Mouse (Mus musculus): ENCODE results near the gene Slc3a2. TPM values are rescaled to one million over a fixed set of nuclear protein-coding genes. Genes with fewer than 3 reads are reported as not detected.
A peak's percentile ranks its signal among the peaks of the same experiment; 100 is the strongest.
"Not testable (repeated sequence)": the region's sequence is repeated elsewhere in the genome, so short reads cannot be mapped to it uniquely, and the experiment has no call there.

Gene Slc3a2
- total RNA-seq, 2 experiments from 2014 or later: 24.6 to 26.8 TPM

DNA sequence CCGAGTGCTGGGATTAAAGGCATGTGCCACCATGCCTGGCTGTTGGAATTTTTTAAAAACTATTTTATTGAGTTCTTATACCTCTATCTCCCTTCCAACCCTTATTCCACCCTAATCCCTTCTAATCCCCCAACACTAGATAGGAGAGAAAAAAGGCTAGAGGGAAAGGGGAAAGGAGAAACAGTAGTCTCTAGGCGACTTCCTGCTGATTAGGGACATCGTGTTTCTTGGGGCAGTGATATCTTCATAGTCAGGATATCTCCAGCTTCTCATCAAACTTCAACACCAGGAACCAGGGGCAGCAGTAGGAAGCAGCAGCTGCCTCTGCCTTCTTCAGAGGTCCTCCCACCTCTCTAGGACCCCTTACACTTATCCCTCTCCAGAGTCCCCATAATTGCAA lies 11.2 kb upstream of the Slc3a2 start:
- intact Hi-C loops (cut with DNase I; ENCODE audit: low total_unique reads): no loop called here
- DNase-seq: no peak

DNA sequence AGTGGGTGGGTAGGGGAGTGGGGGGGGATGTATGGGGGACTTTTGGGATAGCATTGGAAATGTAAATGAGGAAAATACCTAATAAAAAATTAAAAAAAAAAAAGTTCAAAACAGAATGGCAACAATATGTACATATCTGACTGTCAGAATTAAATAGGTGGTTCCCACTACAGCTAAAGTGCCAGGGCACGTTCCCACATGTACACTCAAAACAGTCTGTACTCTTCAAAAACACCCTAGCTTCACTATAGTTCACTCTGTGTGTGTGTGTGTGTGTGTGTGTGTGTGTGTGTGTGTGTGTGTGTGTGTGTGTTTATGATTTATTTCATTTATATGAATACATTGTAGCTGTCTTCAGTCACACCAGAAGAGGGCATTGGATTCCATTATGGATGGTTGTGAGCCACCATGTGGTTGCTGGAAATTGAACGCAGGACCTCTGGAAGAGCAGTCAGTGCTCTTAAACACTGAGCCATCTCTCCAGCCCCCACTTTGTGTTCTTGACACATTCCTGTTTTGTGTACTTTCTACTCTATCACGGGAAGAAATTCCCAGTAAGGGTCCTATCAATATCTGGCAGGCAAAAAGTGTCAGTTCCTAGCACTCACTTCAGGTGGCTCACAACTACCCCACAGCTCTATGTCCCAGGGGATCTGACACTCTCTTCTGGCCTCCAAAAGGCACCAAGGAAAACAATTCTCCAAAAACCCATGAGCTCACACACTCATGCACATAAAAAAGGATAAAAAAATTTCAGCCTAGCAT lies 5.3 kb upstream of the Slc3a2 start:
- intact Hi-C loops (cut with DNase I; ENCODE audit: low total_unique reads); DNase-seq: not testable (repeated sequence)

GRCm38 (mm10) chr19:8727495-8728114 lies 4.4 kb upstream of the Slc3a2 start:
- intact Hi-C loops (cut with DNase I; ENCODE audit: low total_unique reads): no loop called here

DNA sequence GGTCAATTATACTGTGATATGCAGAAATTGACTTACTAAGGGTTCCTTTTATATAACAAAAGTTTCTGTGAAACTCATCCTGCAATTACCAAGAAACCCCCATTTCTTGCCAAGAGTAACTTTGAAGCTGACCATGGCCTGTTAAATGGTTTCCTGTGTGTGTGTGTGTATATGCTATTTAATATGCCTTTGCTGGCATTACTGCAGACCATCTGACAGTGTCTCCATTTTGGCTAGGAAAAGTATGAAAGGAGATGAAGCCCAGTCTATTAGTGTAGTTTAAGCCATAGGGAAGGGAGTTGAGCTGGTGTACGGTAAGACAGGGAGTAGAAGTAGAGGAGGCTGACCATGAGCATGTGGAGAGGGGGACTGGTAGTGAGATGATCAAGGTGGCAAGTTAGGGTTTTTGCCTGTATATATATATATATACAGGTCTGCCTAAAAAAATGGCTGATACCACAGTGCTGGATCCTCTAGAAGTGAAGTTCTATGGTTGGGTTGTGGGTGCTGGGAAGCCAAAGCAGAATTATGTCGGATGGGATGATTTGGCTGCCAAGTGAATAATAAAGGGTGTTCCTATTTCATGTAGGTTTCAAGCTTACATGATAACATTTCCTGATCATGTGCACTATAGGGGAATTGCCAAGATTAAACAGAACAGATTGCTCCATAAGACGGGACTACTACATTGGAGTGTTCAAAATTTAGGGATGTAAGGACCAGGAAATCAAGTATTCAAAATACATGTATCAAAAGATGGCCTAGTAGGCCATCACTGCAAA lies 3.6 kb upstream of the Slc3a2 start:
- no peak for DNase-seq
- intact Hi-C loops (cut with DNase I; ENCODE audit: low total_unique reads): no loop called here

More at GRCm38 (mm10) chr19:8727495-8728114, 4.4 kb upstream of the Slc3a2 start:
- DNase-seq: no peak

- DNase-seq: no peak
- intact Hi-C loops (cut with DNase I; ENCODE audit: low total_unique reads): no loop called here
These were observed 2.0 kb upstream of the Slc3a2 start for GRCm38 (mm10) chr19:8725081-8725613.

DNA sequence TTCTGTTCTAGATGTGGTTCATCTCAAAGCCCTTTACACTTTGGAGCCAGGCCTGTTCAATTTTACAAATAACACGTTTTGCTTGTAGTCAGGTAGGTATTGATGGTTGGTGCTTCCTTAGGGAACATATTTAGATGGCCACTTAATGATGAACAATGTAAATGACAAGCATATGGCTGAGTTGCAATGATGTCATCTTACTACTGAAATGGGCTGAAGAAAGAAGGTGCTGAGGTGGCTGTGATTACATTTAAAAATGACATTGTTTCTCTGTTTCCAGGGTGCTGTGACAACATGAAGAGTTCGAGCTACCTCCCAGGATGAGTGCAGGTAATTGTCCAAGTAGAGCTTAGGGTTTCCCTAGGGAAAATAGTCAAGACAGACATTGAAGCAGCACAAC lies 1.2 kb upstream of the Slc3a2 start:
- DNase-seq: no peak
- intact Hi-C loops (cut with DNase I; ENCODE audit: low total_unique reads): no loop called here

DNA sequence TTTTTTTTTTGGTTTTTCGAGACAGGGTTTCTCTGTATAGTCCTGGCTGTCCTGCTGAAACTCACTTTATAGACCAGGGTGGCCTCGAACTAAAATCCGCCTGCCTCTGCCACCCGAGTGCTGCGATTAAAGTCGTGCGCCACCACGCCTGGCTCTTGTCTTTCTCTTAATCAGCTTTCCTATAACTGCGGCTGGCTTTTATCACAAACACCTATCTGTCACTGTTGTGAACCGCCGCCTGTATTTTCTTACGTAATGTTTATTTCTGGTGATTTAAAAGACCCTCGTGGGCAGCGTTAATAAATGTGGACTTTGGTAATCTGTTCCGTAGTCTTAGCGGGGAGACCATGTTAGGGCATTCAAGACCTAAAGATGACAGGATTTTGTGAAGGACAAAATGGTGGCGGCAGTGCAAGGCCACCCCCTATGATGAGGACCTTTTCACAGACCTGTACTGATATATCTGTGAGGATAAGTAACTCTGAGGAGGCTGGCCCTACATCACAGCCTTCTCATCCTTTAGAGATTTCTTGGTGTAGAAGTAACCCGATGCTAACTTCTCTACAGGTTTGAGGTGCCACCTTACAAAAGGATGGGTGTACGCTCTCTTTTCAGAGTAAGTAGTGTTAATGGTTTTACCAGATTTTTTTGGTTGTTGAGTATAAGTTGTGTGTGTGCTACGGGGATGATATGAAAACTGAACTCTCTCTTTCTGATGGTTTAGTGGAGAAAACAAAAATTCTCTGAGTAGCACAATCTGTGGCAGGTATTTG lies 591 bp upstream of the Slc3a2 start:
- DNase-seq: no peak

GRCm38 (mm10) chr19:8722559-8722906 lies 636 bp downstream of the Slc3a2 start:
- intact Hi-C loops (cut with DNase I; ENCODE audit: low total_unique reads): no loop called here

More for the DNA sequence above, 591 bp upstream of the Slc3a2 start:
- intact Hi-C loops (cut with DNase I; ENCODE audit: low total_unique reads): no loop called here

DNA sequence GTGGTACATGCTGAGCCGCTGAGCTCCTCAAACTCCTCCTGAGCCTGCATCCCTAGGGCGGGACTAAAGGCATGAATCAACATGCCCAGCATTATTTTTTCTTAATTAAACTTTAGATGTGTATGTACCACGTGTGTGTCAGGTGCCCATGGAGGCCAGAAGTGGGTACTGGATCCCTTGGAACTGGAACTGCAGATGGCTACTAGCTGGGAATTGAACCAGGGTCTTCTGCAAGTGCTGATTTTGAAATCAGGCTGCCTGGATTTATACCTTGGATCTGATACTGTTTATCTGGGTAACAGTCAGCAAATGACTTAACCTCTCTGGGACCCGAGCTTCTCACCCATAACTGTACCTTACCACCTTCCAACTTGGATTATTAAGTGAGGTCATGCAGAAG lies 1.1 kb downstream of the Slc3a2 start:
- intact Hi-C loops (cut with DNase I; ENCODE audit: low total_unique reads): no loop called here
- DNase-seq: no peak

More at GRCm38 (mm10) chr19:8722559-8722906, 636 bp downstream of the Slc3a2 start:
- no peak for DNase-seq

GRCm38 (mm10) chr19:8721378-8721777 lies 1.8 kb downstream of the Slc3a2 start:
- DNase-seq: no peak
- intact Hi-C loops (cut with DNase I; ENCODE audit: low total_unique reads): no loop called here

DNA sequence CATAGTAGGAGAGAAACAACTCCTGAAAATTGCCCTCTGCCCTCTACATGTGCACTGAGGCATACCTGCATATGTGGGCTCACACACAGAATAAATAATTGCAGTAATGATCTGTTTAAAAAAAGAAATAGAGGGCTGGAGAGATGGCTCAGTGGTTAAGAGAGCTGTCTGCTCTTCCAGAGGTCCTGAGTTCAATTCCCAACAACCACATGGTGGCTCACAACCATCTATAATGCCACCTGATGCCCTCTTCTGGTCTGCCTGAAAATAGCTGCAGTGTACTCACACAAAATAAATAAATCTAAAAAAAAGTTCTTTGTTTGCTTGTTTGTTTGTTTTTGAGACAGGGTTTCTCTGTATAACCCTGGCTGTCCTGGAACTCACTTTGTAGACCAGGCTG lies 4.1 kb downstream of the Slc3a2 start:
- DNase-seq; intact Hi-C loops (cut with DNase I; ENCODE audit: low total_unique reads): not testable (repeated sequence)

DNA sequence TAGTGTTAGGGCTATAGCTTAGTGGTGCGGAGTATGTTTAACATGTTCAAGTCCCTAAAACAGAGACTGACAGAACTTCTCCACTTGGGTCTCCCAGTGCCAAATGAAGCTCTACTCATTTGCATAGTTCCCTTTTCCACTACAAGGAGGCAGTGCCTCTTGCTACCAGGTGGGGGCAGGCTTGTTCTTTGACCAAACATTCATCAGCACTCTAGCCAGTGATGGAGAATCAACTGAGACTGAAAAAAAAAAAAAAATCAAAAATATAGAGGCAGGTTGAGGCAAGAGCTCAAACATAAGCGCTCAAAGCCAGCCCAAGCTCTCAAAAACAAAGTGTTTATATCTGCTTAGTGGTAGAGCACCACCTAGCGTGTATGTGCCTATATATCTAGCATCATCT lies 4.8 kb downstream of the Slc3a2 start:
- intact Hi-C loops (cut with DNase I; ENCODE audit: low total_unique reads): no loop called here

DNA sequence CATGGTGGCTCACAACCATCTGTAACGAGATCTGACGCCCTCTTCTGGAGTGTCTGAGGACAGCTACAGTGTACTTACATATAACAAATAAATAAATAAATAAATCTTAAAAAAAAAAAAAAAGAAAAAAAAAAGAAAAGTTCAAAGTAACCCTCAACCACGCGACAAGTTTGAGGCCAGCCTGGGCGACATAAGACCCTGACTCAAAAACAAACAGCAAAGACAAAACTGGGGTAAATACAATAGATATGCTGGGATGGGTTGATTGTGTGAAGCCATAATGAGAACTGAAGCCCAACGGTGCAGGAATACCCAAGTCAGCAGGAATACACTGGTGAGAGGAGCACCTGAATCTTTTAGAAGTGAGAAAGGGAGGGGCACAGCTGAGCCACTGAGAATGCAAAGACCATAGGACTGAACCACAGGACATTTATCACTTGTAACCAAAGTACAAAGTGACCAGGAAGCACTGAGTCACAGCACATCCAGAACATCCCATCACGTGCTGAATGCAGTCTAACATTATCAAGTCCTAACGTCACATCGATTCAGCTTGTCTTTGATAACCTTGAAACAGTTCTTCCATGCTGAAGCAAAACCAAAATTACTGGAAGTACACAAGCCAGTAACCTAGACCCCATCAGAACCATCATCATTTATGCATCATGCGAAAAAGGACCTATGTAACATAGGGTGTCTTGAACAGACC lies 6.2 kb downstream of the Slc3a2 start:
- intact Hi-C loops (cut with DNase I; ENCODE audit: low total_unique reads): no loop called here
- DNase-seq: no peak

More for the DNA sequence above, 4.8 kb downstream of the Slc3a2 start:
- DNase-seq: peak; percentile 58

DNA sequence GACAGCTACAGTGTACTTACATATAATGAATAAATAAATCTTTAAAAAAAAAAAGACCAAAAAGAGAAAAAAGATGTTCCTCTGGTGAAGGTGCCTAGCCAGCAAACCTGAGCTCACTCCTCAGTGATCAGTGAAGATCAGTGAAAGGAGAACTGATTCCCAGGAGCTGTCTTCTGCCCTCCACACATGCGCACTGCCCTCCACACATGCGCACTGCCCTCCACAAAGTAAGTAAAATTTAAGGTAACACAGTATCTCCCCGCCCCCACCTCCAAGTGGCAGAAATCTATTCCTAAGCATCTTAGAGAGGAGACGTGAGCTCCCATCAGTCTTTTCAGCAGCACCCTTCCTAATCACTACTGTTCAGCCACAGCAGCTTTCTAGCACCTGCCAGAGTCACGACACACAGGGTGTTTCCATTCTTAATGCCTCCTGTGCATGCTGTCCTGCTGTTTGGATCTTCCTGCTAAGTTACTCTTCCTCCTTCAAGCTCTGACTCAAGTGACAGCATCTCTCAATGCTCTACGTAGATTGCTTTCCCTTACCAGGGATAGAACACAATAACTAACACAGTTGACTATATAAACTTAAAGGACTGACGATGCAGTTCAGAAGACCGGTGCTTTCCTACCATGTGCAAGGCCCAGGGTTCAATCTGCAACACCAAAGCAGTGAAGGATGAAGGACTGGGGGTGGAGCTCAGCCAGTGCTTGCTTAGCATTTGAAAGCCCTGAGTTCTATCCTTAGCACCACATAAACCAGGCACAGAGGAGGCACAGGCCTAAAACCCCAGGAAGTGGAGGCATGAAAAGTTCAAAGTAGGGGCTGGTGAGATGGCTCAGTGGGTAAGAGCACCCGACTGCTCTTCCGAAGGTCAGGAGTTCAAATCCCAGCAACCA lies 7.1 kb downstream of the Slc3a2 start:
- intact Hi-C loops (cut with DNase I; ENCODE audit: low total_unique reads): no loop called here
- no peak for DNase-seq

- DNase-seq: no peak
- intact Hi-C loops (cut with DNase I; ENCODE audit: low total_unique reads): no loop called here
These were observed 8.3 kb downstream of the Slc3a2 start for GRCm38 (mm10) chr19:8714653-8715481.

GRCm38 (mm10) chr19:8713997-8714652 lies 9.0 kb downstream of the Slc3a2 start:
- DNase-seq: no peak
- intact Hi-C loops (cut with DNase I; ENCODE audit: low total_unique reads): no loop called here

Data from gastrocnemius, postnatal 14 days (tissue).